34 mouse cellular contexts compared by ENCODE assay signal in the genomic region with DNA sequence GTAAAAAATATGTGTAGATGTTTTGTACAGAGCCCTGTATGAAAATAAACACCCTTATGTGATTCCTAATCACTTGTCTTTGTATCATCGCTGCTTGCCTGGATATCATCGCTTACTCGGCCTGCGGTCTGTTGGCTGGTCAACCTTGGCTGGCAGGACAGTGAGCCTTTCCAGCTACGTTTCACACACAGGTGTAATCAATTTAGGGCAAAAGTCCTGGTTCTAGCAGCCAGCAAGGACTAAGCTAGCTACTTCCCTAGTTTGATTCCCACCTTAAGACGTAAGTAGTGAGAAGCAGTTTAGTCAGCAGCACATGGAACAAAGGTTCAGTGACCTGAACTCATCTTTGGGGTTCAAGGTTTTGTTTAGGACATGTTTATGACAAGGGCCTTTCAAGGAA.
"Had no signal": no experiment of that assay in that cellular context is flagged by ENCODE, and none has a peak within 500 bp of the region (broad histone marks: within the 10 kb centered on the region; RNA-seq: fewer than 3 reads in every experiment).

No protein-coding gene starts in this region.

- H3K27ac ChIP-seq: heart, embryonic 13.5 days; hindbrain, embryonic 10.5 days; hindbrain, embryonic 12.5 days; hindbrain, embryonic 13.5 days; hindbrain, embryonic 14.5 days; hindbrain, embryonic 15.5 days; hindbrain, postnatal 0 days; intestine, embryonic 15.5 days; kidney, embryonic 15.5 days; kidney, postnatal 0 days; layer of hippocampus, adult 2 months; left cerebral cortex, adult 2 months had no signal

- ATAC-seq: hindbrain, embryonic 16.5 days; hindbrain, postnatal 0 days; inflammation-experienced regulatory T-cells, adult 6 months; intestine, embryonic 15.5 days had no signal

- H3K9ac ChIP-seq: heart, embryonic 12.5 days; heart, embryonic 13.5 days; heart, embryonic 15.5 days; hindbrain, embryonic 12.5 days; hindbrain, embryonic 13.5 days; hindbrain, embryonic 14.5 days; hindbrain, embryonic 15.5 days; intestine, embryonic 15.5 days; kidney, embryonic 15.5 days had no signal

- H3K4me3 ChIP-seq: heart, embryonic 10.5 days; heart, embryonic 12.5 days; heart, embryonic 13.5 days; heart, embryonic 15.5 days; hindbrain, embryonic 10.5 days; hindbrain, embryonic 12.5 days; hindbrain, embryonic 13.5 days; hindbrain, embryonic 15.5 days; intestine, embryonic 15.5 days; kidney, embryonic 15.5 days; layer of hippocampus, adult 2 months; left cerebral cortex, adult 2 months had no signal

- H3K27me3 ChIP-seq: heart, embryonic 12.5 days; heart, embryonic 13.5 days; heart, embryonic 15.5 days; hindbrain, embryonic 12.5 days; hindbrain, embryonic 13.5 days; hindbrain, embryonic 15.5 days; intestine, embryonic 15.5 days; kidney, embryonic 15.5 days had no signal

- H3K9me3 ChIP-seq: heart, embryonic 10.5 days; heart, embryonic 12.5 days; heart, embryonic 13.5 days; heart, embryonic 15.5 days; hindbrain, embryonic 10.5 days; hindbrain, embryonic 12.5 days; hindbrain, embryonic 13.5 days; hindbrain, embryonic 15.5 days; intestine, embryonic 15.5 days; kidney, embryonic 15.5 days had no signal

- DNase-seq: heart, postnatal 10 days; heart, postnatal 14 days; heart, postnatal 36 days; heart, postnatal 4 days; kidney, adult 11 months; kidney, adult 18-20 months; kidney, adult 2 months; kidney, adult 8-10 months; kidney, adult 9 months; kidney, postnatal 10 days; kidney, postnatal 14 days; kidney, postnatal 25 days; kidney, postnatal 36 days; kidney, postnatal 4 days; layer of hippocampus, adult 9-11 months; layer of hippocampus, postnatal 36 days had no signal

- H3K4me1 ChIP-seq: heart, embryonic 10.5 days; heart, embryonic 12.5 days; hindbrain, embryonic 12.5 days; hindbrain, embryonic 13.5 days; hindbrain, embryonic 15.5 days; intestine, embryonic 15.5 days; kidney, embryonic 15.5 days had no signal

- H3K4me2 ChIP-seq: heart, embryonic 11.5 days; heart, embryonic 12.5 days; heart, embryonic 13.5 days; heart, embryonic 15.5 days; hindbrain, embryonic 12.5 days; hindbrain, embryonic 13.5 days; hindbrain, embryonic 14.5 days; hindbrain, embryonic 15.5 days; intestine, embryonic 15.5 days; kidney, embryonic 15.5 days had no signal
